Mouse (Mus musculus) telencephalon, adult 2 months (tissue): ENCODE data around the gene Slc1a3.
"Not testable (repeated sequence)": the region's sequence is repeated elsewhere in the genome, so short reads cannot be mapped to it uniquely, and the experiment has no call there.

Experiments used
- DNase-seq: peaks from one replicate; pipeline ENCODE4 v3.0.0-alpha.2; 2011; ENCODE audit warnings: low read depth, low spot score

Slc1a3 gene

GRCm38 (mm10) chr15:8706613-8707012, 4.0 kb downstream of the Slc1a3 start:
- DNase-seq, result no peak

DNA sequence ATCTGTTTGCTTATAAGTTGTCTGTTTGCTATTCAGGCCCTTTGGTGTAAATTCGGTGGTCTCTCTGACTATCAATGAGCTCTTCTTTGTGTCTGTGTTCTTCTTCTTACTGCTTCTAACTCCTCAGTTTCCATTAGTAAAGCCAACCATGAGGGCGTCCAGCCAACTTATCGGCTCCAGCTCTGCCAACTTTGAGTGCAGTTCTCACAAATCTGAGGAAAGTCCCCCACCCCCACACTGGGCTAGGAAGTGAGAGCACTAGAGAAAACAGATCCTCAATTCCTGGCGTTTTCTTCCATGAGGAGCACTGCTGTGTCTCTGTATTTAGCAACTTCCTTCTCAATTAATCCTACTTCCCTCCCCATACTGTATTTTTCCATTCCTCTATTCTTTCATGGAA, 4.4 kb downstream of the Slc1a3 start:
- no peak for DNase-seq

DNA sequence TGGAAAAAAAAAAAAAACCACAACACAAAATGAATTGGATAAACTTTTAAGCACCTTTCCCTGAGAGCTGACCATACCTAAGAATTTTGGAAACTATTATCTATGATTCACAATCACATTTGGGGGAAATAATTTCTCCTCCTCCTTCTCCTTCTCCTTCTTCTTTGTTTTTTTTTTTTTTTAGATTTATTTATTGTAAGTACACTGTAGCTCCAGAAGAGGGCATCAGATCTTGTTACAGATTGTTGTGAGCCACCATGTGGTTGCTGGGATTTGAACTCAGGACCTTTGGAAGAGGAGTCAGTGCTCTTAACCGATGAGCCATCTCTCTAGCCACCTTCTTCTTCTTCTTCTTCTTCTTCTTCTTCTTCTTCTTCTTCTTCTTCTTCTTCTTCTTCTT, 5.0 kb downstream of the Slc1a3 start:
- not testable (repeated sequence) for DNase-seq

GRCm38 (mm10) chr15:8697976-8698375, 12.6 kb downstream of the Slc1a3 start:
- no peak for DNase-seq

DNA sequence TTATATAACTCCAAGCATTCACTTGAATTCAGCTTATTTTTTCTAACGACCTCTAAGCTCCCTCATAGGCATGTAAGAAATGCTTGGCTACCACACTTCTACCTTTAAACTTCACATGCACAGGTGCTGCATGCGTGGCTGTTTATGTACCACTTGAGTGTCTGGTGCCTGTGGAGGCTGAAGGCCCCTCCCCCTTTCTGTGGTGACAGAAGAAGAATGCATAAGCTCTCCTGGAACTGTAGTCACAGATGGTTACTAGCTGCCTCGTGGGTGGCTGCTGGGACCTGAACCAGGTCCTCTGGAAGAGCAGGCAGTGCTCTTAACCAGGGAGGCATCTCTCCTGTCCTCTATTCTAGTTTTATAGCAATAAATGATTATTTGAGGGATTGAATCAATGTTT, 13.1 kb downstream of the Slc1a3 start:
- DNase-seq, result peak; percentile 47

DNA sequence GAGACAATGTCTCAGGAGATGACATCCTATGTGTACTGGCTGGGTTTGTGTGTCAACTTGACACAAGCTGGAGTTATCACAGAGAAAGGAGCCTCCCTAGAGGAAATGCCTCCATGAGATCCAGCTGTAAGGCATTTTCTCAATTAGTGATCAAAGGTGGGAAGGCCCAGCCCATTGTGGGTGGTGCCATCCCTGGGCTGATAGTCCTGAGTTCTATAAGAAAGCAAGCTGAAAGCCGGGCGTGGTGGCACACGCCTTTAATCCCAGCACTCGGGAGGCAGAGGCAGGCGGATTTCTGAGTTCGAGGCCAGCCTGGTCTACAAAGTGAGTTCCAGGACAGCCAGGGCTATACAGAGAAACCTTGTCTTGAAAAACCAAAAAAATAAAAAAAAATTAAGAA, 20.4 kb downstream of the Slc1a3 start:
- not testable (repeated sequence) for DNase-seq

GRCm38 (mm10) chr15:8686846-8687245, 23.7 kb downstream of the Slc1a3 start:
- DNase-seq, result no peak

DNA sequence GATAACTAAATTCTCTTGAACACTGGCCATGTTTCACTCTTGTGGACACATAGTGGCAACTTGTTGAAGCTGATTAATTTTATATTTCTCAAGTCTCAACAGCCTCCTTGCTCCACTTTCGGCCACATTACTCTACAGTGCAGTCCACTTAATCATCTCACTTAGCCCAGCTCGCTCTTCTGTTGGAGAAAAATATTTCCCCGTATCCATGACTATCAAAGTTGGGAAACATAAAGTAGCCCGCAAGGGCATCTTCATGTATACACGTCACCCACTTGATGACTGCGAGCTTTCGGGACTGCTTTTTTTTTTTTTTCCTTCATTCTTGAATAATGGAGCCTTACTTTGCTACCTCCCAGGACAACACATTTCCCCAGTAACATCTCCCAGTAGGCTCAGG, 25.1 kb downstream of the Slc1a3 start:
- no peak for DNase-seq

- no peak for DNase-seq
These were observed 26.3 kb downstream of the Slc1a3 start for GRCm38 (mm10) chr15:8684263-8684662.

DNA sequence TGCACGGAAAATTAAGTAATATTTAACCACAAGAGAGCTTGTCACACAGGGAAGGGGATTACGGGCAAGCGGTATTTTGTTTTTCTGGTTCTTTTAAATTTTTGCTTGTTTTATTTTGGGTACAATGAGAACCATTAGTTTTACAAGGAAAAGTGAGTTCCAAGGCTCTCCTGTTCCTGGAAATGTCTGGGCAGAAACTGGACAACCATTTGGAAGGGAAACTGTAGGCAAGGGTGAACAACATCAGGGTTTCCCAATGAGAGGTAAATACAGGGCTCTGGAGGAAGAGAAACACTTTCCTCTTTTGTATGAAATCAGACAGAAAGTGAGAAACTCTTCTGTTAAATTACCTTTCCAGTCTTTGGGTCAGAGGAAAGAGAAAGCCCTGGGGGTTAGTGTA, 27.7 kb downstream of the Slc1a3 start:
- no peak for DNase-seq

DNA sequence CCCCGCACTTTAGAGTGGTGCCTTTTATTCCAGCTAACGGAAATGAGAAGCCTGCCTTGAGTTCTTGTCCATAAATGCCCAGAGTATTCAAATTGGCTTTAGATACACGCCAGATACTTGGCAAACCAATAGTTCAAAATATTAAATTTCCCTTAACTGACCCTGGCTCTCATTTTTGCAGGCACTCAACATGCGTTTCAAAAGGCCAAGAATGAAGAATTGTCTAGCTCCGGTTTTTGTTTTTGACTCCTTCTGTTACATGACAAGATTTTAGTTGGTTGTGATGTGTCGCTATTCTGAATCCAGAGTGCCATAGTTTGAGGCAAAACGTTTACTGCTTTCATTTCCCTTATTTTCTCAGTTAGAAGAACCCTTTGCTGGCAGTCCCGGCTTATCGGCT, 28.1 kb downstream of the Slc1a3 start:
- no peak for DNase-seq

DNA sequence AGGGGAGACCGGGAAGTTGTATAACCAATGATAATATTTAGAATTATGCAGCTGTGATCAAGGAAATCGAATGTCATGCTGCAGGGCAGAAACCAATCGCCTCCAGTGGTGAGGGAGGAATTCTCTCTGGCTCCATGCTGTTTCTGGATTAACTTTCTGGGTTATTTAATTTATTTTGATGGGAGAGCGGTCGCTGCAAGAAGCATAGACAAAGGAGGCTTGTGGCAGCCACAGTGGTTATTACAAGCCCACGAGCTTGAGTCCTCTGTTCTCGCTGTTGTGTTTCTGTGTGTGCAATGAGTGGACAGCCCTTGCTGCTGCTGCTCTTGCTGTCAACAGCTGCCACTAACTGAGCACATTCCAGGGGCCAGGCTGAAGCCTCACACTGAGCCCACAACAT, 28.6 kb downstream of the Slc1a3 start:
- DNase-seq, result no peak

DNA sequence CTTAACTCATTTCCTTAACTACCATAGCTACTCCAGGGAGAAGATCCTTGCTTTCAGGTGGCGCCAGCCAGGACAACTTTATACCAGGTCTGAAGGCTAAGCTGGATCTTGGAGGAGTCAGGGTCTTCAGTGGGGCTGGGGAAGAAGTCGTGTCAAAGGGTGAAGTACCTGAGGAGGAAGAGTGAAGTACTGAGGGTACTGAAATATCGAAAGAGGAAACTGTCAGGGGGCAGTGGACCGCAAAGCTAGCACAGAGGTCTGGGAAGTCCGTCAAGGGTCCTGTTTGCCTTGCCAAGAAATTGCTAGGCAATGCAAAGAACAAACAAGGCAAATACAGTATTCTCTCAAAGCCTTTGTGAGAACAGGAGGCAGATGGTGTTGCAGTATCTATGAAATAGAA, 29.6 kb downstream of the Slc1a3 start:
- DNase-seq, result no peak

- DNase-seq, result no peak
These were observed 33.6 kb downstream of the Slc1a3 start for GRCm38 (mm10) chr15:8676959-8677358.

DNA sequence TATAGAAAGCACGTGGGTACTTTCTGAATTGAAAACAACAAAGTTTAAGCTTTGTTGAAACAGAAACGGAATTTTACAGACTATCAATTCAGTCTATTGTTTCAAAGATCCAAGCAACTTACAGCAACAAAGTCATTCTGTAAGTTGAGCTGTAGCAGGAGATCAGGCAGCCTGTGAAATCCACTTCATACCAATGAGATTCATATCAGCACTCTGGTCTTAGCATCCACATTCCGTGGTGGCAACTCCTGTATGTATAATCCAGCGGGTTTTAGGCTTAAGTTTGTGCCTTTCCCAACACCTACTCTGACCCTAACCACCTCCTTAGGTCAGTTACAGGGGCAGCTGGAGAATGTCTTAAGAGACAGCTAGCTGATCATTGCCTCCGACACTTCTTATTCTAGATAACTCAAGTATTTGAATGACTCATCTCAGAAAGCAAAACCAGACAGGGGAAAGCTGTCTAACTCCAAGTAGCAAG, 34.3 kb downstream of the Slc1a3 start:
- DNase-seq, result no peak

DNA sequence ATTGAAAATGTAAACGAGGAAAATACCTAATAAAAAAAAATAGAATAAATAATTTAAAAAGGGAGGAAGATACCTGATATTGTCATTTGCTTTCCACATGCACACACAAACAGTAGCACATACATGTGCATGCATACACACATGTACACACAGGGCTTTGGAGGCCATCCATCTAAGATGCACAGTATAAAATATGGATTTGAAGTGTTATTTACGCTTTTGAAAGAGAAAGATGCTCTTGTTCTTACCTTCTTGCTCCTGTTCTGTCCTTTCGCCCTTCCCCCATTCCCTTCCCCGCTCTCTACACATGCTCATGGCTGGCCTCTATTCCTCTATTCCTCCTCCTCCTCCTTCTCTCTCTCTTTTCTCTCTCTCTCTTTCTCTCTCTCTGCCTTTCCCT, 34.9 kb downstream of the Slc1a3 start:
- DNase-seq, result no peak

GRCm38 (mm10) chr15:8672532-8672931, 38.0 kb downstream of the Slc1a3 start:
- no peak for DNase-seq

DNA sequence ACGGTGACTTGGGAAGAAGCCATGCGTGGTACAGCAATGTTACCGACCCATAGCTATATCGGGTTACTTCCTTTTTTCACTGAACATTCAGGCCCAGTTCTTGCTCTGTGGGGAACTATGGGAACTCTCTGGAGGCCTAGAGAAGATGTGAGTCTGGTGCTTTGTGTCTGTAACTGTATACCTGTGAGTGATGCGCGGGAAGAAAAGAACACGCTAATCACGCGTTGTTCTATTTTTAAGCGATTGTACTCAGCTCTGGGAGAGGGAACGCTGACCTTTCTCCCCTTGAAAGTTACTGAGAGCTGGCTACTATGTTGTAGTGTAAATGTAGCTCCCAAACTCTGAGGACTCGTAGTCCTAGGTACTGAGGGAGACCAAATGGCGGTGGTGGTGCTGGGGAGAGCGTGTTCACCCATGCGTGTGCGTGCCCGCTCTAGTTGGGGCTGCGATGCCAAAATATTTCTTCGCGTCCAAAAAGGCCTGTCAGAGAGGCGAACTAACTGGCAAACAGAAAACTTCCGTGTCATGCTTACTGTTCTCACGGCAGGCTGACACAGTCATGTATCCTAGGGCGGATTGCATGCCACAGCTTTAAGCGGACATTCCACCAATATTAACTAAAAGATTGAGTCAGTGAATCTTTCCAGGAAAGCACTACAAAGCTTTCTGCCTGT, 42.6 kb downstream of the Slc1a3 start:
- no peak for DNase-seq

- no peak for DNase-seq
These were observed 44.8 kb downstream of the Slc1a3 start for GRCm38 (mm10) chr15:8665675-8666350.

DNA sequence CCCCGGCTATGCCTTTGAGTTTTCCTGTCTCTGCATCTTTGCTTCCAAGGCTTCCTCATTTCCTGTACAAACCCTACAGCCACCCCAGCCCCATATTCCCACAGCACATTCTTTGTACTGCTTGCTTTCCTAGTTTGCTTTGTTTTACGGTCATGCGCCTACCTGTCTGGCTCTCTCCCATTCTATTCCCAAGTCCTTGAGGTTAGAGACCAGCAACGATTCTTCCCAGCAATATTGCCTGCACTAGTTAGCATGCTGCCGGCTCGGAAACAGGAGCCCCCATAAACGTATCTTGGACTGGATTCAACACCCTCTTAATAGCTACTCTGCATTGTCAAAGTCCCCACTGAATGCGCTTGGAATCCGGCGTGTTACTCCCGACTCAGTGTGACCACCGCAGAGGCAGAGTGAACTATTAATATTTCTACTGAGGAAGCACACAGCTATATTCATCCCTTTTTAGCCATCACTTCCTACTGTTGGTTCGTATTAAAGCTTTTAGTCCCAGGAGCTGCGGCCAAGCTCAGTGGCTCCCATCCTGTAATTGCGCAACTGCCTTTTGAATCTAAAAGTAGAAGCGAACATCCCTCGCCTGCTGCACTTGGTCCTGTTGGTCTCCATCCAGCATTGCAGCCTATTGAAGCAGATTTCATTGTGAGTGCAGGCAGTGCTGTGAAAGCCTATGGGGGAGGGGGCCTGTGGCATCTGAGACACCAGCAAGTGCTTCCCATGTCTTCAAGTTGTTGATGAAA, 47.0 kb downstream of the Slc1a3 start:
- peak; percentile 70 for DNase-seq

- no peak for DNase-seq
These were observed 48.7 kb downstream of the Slc1a3 start for GRCm38 (mm10) chr15:8661856-8662255.

DNA sequence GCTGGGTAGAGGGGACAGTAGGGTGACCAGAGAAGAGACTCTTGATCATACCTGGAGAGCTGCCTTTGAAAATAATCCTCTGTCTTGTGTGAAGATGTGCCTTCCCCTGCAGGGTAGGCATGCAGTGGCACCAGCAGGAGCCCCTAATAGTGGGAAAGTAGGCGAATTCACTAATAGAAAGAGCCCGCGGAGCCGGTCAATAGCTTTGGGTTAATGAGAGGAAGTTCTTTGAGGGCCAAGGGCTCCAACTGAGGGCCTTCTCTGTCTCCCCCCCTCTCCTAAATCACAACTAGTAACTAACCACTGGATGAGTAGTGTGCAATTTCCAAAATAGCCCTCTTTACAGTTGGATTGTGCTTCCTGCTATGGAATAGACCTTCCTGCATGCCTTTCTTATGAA, 50.6 kb downstream of the Slc1a3 start:
- no peak for DNase-seq
